In the genomic region with DNA sequence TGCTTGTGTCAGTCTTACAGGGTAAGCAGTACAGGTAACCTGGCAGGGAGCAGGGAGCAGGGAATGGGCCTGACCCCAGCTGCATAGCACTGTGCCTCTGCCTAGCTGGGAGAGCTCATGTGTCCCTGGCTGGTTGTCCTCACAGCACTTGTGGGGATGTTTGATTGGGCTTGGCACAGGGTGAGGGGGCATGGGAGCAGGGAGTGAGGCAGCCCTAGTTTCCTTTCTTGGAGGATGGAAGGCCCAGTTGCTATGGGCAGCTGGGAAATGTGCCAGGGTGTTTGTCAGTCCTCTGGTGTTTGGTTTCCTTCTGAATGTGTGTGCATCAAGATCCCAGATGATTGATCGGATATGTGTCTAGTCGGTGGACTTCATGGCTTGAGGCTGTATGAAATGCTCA, we compare ENCODE assay signal across 9 mouse cellular contexts. TPM values are rescaled to one million over a fixed set of nuclear protein-coding genes. Genes with fewer than 3 reads are reported as not detected.
DNase-seq lines count a peak whose midpoint lies in the region; ATAC-seq and TF ChIP-seq lines count a peak whose summit lies in the region.
"Had no signal": no experiment of that assay in that cellular context is flagged by ENCODE, and none has a peak within 500 bp of the region (broad histone marks: within the 10 kb centered on the region; RNA-seq: fewer than 3 reads in every experiment).

No protein-coding gene starts in this region.

- WGBS in kidney, postnatal 0 days = 57% methylated on average over 2 of the region's 2 CpGs
- 70% methylated on average over 2 of the region's 2 CpGs for WGBS in kidney, embryonic 14.5 days
- WGBS in hindbrain, embryonic 15.5 days = 44% methylated on average over 2 of the region's 2 CpGs
- WGBS in midbrain, embryonic 16.5 days = 70% methylated on average over 2 of the region's 2 CpGs

- H3K9me3 ChIP-seq in kidney, postnatal 0 days (replicated peaks; ENCODE audit: low read length) = no peaks in the 10 kb centered on the region
- H3K9me3 ChIP-seq in kidney, embryonic 14.5 days (ENCODE audit: control insufficient read depth, low read length) = peaks cover 9% of the 10 kb centered on the region
- H3K9me3 ChIP-seq in hindbrain, embryonic 15.5 days = no peaks in the 10 kb centered on the region
- no peaks in the 10 kb centered on the region for H3K9me3 ChIP-seq in midbrain, embryonic 16.5 days (replicated peaks; ENCODE audit: control insufficient read depth, low read length, poor library complexity, severe bottlenecking)

- no peaks in the 10 kb centered on the region for H3K36me3 ChIP-seq in kidney, postnatal 0 days (ENCODE audit: insufficient read depth, low read length)
- peaks cover 3% of the 10 kb centered on the region; the same call in 1 of the 2 replicates for H3K36me3 ChIP-seq in kidney, embryonic 14.5 days (ENCODE audit: control insufficient read depth, insufficient read depth, low read length)
- peaks cover 3% of the 10 kb centered on the region; the same call in 1 of the 2 replicates for H3K36me3 ChIP-seq in hindbrain, embryonic 15.5 days
- H3K36me3 ChIP-seq in midbrain, embryonic 16.5 days (ENCODE audit: control insufficient read depth, insufficient read depth, low read length) = no peaks in the 10 kb centered on the region

- no peak overlapping the region for H3K4me3 ChIP-seq in kidney, postnatal 0 days (replicated peaks; ENCODE audit: low read depth, low read length)
- H3K4me3 ChIP-seq in kidney, embryonic 14.5 days (ENCODE audit: low read length) = no peak overlapping the region
- H3K4me3 ChIP-seq in hindbrain, embryonic 15.5 days = no peak overlapping the region
- H3K4me3 ChIP-seq in midbrain, embryonic 16.5 days (ENCODE audit: low read depth, low read length) = no peak overlapping the region

- DNase-seq in cerebellum, adult 11-12 months = peak; percentile 13
- no peak for DNase-seq in cerebellum, adult 18-20 months
- DNase-seq in kidney, postnatal 0 days (ENCODE audit: low spot score) = peak; percentile 28
- DNase-seq in retina, embryonic 14.5 days (ENCODE audit: low spot score) = no peak

- H3K4me2 ChIP-seq in kidney, postnatal 0 days (ENCODE audit: low read length) = no peak overlapping the region
- H3K4me2 ChIP-seq in kidney, embryonic 14.5 days (replicated peaks; ENCODE audit: low read depth, low read length) = no peak overlapping the region
- H3K4me2 ChIP-seq in hindbrain, embryonic 15.5 days = peak overlapping the region; percentile 4; the same call in 1 of the 2 replicates
- no peak overlapping the region for H3K4me2 ChIP-seq in midbrain, embryonic 16.5 days (ENCODE audit: low read length)

- no peaks in the 10 kb centered on the region for H3K27me3 ChIP-seq in kidney, postnatal 0 days (ENCODE audit: insufficient read depth, low read length)
- no peaks in the 10 kb centered on the region for H3K27me3 ChIP-seq in kidney, embryonic 14.5 days (ENCODE audit: control insufficient read depth, insufficient read depth, low read length)
- no peaks in the 10 kb centered on the region for H3K27me3 ChIP-seq in hindbrain, embryonic 15.5 days
- H3K27me3 ChIP-seq in midbrain, embryonic 16.5 days (ENCODE audit: control insufficient read depth, insufficient read depth, low read depth, low read length) = no peaks in the 10 kb centered on the region

- H3K27ac ChIP-seq in kidney, postnatal 0 days = no peak overlapping the region
- H3K27ac ChIP-seq in kidney, embryonic 14.5 days (ENCODE audit: low read depth, low read length) = no peak overlapping the region
- H3K27ac ChIP-seq in hindbrain, embryonic 15.5 days (replicated peaks) = peak overlapping the region; percentile 58
- no peak overlapping the region for H3K27ac ChIP-seq in midbrain, embryonic 16.5 days (ENCODE audit: low read length)

- ATAC-seq in kidney, postnatal 0 days (replicated peaks; ENCODE audit: low FRiP score, low read depth) = no peak
- ATAC-seq in kidney, embryonic 14.5 days (ENCODE audit: low FRiP score, low TSS enrichment) = no peak
- ATAC-seq in hindbrain, embryonic 15.5 days (ENCODE audit: low FRiP score, low read depth) = peak; percentile 75
- ATAC-seq in midbrain, embryonic 16.5 days = peak; percentile 56; the same call in 1 of the 2 replicates
- ATAC-seq in monocyte, adult 5-6 weeks (replicated peaks; ENCODE audit: insufficient number of reproducible peaks, low FRiP score, low TSS enrichment, poor library complexity, severe bottlenecking) = no peak

- peaks cover 3% of the 10 kb centered on the region; the same call in 1 of the 2 replicates for H3K4me1 ChIP-seq in kidney, postnatal 0 days (replicated peaks; ENCODE audit: insufficient read depth, low read length)
- H3K4me1 ChIP-seq in kidney, embryonic 14.5 days (ENCODE audit: control insufficient read depth, insufficient read depth, low read length) = peaks cover 22% of the 10 kb centered on the region
- peaks cover 55% of the 10 kb centered on the region for H3K4me1 ChIP-seq in hindbrain, embryonic 15.5 days (replicated peaks)
- H3K4me1 ChIP-seq in midbrain, embryonic 16.5 days (ENCODE audit: control insufficient read depth, insufficient read depth, low read length) = peaks cover 32% of the 10 kb centered on the region

- H3K9ac ChIP-seq in kidney, postnatal 0 days (ENCODE audit: low read depth, low read length) = no peak overlapping the region
- no peak overlapping the region for H3K9ac ChIP-seq in kidney, embryonic 14.5 days (ENCODE audit: low read depth, low read length)
- no peak overlapping the region for H3K9ac ChIP-seq in hindbrain, embryonic 15.5 days
- H3K9ac ChIP-seq in midbrain, embryonic 16.5 days (ENCODE audit: low read depth, low read length) = no peak overlapping the region

- TF ChIP-seq CTCF in kidney, postnatal 0 days (IDR thresholded peaks at IDR 0.05; ENCODE audit: low read depth) = no peak

RNA-seq across cellular contexts. Expression of a gene that starts 7.8 kb away (rescaled TPM):
- polyA plus RNA-seq in kidney, postnatal 0 days (2015; fragmentation: Nextera tagmentation; extraction: Ambion mirVana) = 17.5 and 19.2 TPM in 2 replicates
- 20.8 and 29.3 TPM in 2 replicates for polyA plus RNA-seq in kidney, embryonic 14.5 days (2014; fragmentation: Nextera tagmentation; extraction: Ambion mirVana)
- polyA plus RNA-seq in hindbrain, embryonic 15.5 days (2015; fragmentation: Nextera tagmentation; extraction: Ambion mirVana) = 42.7 and 44.8 TPM in 2 replicates
- polyA plus RNA-seq in midbrain, embryonic 16.5 days (2015; fragmentation: Nextera tagmentation; extraction: Ambion mirVana) = 42.3 and 52.9 TPM in 2 replicates
- 1.5 to 7.6 TPM (median 5.7 TPM) in 3 replicates for total RNA-seq in monocyte, adult 5-6 weeks (2017)

RNA-seq across cellular contexts. Expression of a gene that starts 49.2 kb away (rescaled TPM):
- polyA plus RNA-seq in kidney, postnatal 0 days (2015; fragmentation: Nextera tagmentation; extraction: Ambion mirVana) = 0.25 and 0.64 TPM in 2 replicates
- 0.84 and 1.0 TPM in 2 replicates for polyA plus RNA-seq in kidney, embryonic 14.5 days (2014; fragmentation: Nextera tagmentation; extraction: Ambion mirVana)
- polyA plus RNA-seq in hindbrain, embryonic 15.5 days (2015; fragmentation: Nextera tagmentation; extraction: Ambion mirVana) = 4.4 and 5.2 TPM in 2 replicates
- 6.8 and 8.9 TPM in 2 replicates for polyA plus RNA-seq in midbrain, embryonic 16.5 days (2015; fragmentation: Nextera tagmentation; extraction: Ambion mirVana)
- 0.29 TPM in 1 of 3 replicates, not detected in the others for total RNA-seq in monocyte, adult 5-6 weeks (2017)
- polyA plus RNA-seq: C2C12 had no signal

Comparison
In these comparisons a context has a peak if more than half of its experiments do, and no peak if none do; other contexts are left out.
1. DNase-seq: peak in cerebellum, adult 11-12 months (single experiment) and kidney, postnatal 0 days (single experiment); none in cerebellum, adult 18-20 months (0 of 2) and retina, embryonic 14.5 days (single experiment).
2. ATAC-seq: peak in hindbrain, embryonic 15.5 days (single experiment) and midbrain, embryonic 16.5 days (single experiment); none in kidney, postnatal 0 days (single experiment), kidney, embryonic 14.5 days (single experiment) and monocyte, adult 5-6 weeks (single experiment).